Mouse (Mus musculus) stomach, embryonic 15.5 days (tissue): ENCODE measurements around the gene Got1. TPM values are rescaled to one million over a fixed set of nuclear protein-coding genes. Genes with fewer than 3 reads are reported as not detected.
A peak's percentile ranks its signal among the peaks of the same experiment; 100 is the strongest.

Source experiments
- ATAC-seq: fragments of 200-750 bp; cut with Nextera tagmentation; 2 replicates; pipeline ENCODE4 v1.8.0; 2017; ENCODE audit warnings: low read depth, moderate number of reproducible peaks, moderate TSS enrichment; ENCODE audit not compliant: insufficient read depth, low FRiP score
- H3K27ac ChIP-seq: fragments of 300-500 bp; sonication (generic); 2 replicates; pipeline ENCODE4 v1.5.1; 2015; ENCODE audit warnings: mild to moderate bottlenecking, inconsistent platforms
- H3K27me3 ChIP-seq: fragments of 300-500 bp; sonication (generic); replicated peaks from 2 replicates; pipeline ENCODE4 v1.6.1; 2015; ENCODE audit warnings: inconsistent platforms
- H3K36me3 ChIP-seq: fragments of 300-500 bp; sonication (generic); 2 replicates; pipeline ENCODE4 v1.6.1; 2015; ENCODE audit warnings: inconsistent platforms
- H3K4me1 ChIP-seq: fragments of 300-500 bp; sonication (generic); 2 replicates; pipeline ENCODE4 v1.6.1; 2015; ENCODE audit warnings: inconsistent platforms
- H3K4me2 ChIP-seq: fragments of 300-500 bp; sonication (generic); 2 replicates; pipeline ENCODE4 v1.6.1; 2015; ENCODE audit warnings: mild to moderate bottlenecking, inconsistent platforms
- H3K4me3 ChIP-seq: fragments of 300-500 bp; sonication (generic); replicated peaks from 2 replicates; pipeline ENCODE4 v1.5.1; 2015; ENCODE audit warnings: inconsistent platforms
- H3K9ac ChIP-seq: fragments of 300-500 bp; sonication (generic); 2 replicates; pipeline ENCODE4 v1.6.1; 2015; ENCODE audit warnings: inconsistent platforms
- H3K9me3 ChIP-seq: fragments of 300-500 bp; sonication (generic); 2 replicates; pipeline ENCODE4 v1.6.1; 2016; ENCODE audit warnings: inconsistent platforms
- WGBS: fragments of 180-500 bp; shearing (Covaris S2); methylation state at CpG from one replicate; pipeline ENCODE4 v1.1.7; 2015; 5-methylcytosine and 5-hydroxymethylcytosine counted together
- polyA plus RNA-seq: library from polyadenylated mRNA; unstranded; fragments of >200 nt; fragmentation: Nextera tagmentation; extraction: Ambion mirVana; gene quantifications from 2 replicates; pipeline ENCODE4 v1.2.1, GENCODE M21; 2015

Gene Got1
- 33.7 and 35.7 TPM in 2 replicates for polyA plus RNA-seq

DNA sequence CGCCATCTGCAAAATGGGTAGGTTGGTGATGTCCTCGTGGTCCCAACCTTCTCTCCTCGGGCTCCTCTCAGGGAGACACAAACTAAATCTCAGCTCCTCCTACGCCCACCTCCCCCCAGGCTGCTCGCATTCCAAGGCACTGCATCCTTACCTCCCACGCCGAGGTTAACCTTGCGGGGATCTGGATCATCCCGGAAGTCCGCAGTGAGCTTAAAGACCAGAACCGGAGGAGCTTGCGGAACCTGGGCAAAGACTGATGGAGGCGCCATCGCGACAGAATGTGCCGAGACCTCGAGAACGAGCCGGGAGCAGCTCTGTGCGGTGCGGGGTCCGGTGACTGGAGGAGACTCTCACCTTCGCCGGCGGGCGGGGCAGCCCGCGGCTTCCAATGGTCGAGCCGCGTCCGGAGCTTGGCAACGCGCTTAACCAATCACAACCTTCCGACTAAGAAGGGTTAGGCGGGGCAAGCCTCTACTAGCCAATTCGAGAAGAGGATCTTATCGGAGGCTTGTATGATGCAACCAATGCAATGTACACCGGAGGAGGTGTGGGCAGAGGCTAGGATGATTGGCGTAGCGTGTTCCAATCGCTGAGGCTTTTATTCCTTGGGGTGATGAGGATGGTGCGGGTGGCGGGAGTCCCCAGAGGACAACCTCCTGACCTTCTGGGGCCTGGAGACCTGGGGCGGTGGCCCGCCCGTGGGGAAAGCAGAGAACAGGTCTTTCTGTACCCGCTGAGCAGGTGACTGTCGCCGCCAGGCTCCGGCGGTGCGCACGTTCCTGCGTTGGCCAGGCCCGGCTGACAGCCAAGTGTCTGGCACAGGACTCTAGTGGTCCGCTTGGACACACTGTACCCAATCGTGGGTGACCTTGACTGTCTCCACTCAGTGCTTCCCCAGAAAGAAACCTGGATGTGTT is at the start of gene Got1:
TSS of gene Got1 (minus strand) at position 419 of the 917 bp plus-strand sequence.
- H3K27me3 ChIP-seq: no peaks in the 10 kb centered on the region
- no peaks in the 10 kb centered on the region for H3K36me3 ChIP-seq
- under 1% methylated on average over 58 of the region's 58 CpGs for WGBS
- peak; percentile 99 for ATAC-seq
- H3K4me3 ChIP-seq: peak within 1 kb of the TSS; percentile 73
- no peaks in the 10 kb centered on the region for H3K9me3 ChIP-seq
- H3K27ac ChIP-seq: peak within 1 kb of the TSS; percentile 57; the same call in 1 of the 2 replicates
- peaks cover 16% of the 10 kb centered on the region; the same call in 1 of the 2 replicates for H3K4me1 ChIP-seq
- H3K9ac ChIP-seq: peak within 1 kb of the TSS; percentile 52
- peak within 1 kb of the TSS; percentile 75 for H3K4me2 ChIP-seq

DNA sequence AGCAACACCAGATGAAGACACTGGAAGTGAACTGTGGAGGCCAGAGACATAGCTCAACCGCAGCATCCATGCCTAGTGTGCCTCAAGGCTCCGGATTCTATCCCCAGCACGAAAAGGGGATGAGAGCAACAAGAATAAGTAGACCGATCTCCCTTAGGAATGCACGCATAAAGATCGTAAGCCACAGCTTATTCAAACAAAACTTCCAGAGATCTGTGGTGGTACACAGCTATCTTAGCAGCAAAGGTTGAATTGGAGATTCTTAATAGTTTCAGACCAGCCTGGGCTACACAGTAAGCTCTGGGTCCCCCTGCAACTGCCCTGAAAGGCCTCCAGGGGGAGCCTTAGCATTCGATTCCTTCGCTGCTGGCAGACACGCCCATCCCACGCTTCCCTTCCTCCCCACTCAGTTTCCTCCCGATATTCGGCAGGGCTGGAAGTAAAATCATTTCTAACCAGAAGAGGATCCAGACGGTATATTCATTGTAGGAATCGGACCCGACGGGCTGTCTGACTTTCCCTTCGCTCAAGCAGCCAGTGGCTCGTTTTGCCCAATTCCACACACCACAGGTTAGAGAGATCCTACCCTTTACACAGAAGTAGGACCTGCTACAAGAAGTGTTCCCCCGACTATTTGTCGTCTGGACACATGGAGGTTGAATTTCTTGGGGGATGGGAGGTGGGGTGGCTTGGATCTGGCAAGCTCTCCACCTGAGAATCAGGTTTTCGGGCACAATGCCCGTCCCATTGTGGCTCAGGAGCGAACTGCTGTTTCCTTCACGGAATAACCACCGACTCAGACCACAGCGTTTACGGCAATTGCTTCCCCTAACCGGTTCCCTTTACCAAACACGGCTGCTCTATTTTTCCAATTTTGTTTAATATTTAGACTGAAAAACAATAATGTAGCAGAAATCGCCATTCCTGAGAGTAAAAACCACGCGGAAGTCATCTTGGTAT is 46.7 kb upstream of the Got1 start:
- no peaks in the 10 kb centered on the region for H3K36me3 ChIP-seq
- H3K4me1 ChIP-seq: 0 out of 2 replicates have a peak, but pooled peaks cover 4% of the 10 kb centered on the region
- peak overlapping the region; percentile 78 for H3K4me2 ChIP-seq
- H3K9ac ChIP-seq: no peak overlapping the region
- H3K4me3 ChIP-seq: peak overlapping the region; percentile 40
- peaks cover 31% of the 10 kb centered on the region; the same call in 1 of the 2 replicates for H3K27me3 ChIP-seq
- H3K27ac ChIP-seq: no peak overlapping the region
- WGBS: 12% methylated on average over 32 of the region's 32 CpGs
- no peaks in the 10 kb centered on the region for H3K9me3 ChIP-seq
- ATAC-seq: no peak; the same call in 1 of the 2 replicates

GRCm38 (mm10) chr19:43569133-43569532 is 44.7 kb upstream of the Got1 start:
- Histone ChIP-seq H3K9me3 (no peaks in the 10 kb centered on the region), H3K27me3 (peaks cover 20% of the 10 kb centered on the region; the same call in 1 of the 2 replicates), H3K27ac (no peak overlapping the region), H3K4me2 (no peak overlapping the region), H3K4me3 (no peak overlapping the region), H3K4me1 (0 out of 2 replicates have a peak, but pooled peaks cover 4% of the 10 kb centered on the region), H3K36me3 (no peaks in the 10 kb centered on the region), H3K9ac (no peak overlapping the region)
- no peak for ATAC-seq
- whole genome bisulfite sequencing: 63% methylated on average over 6 of the region's 6 CpGs

- Histone ChIP-seq H3K4me3 (no peak overlapping the region), H3K36me3 (no peaks in the 10 kb centered on the region), H3K4me2 (no peak overlapping the region), H3K27ac (no peak overlapping the region), H3K27me3 (peaks cover 15% of the 10 kb centered on the region; the same call in 1 of the 2 replicates), H3K9me3 (no peaks in the 10 kb centered on the region), H3K9ac (no peak overlapping the region), H3K4me1 (0 out of 2 replicates have a peak, but pooled peaks cover 4% of the 10 kb centered on the region)
- no peak for ATAC-seq
- 51% methylated on average over 9 of the region's 9 CpGs for whole genome bisulfite sequencing
Measured at GRCm38 (mm10) chr19:43568298-43568697, 43.9 kb upstream of the Got1 start.

GRCm38 (mm10) chr19:43563166-43563565 is 38.8 kb upstream of the Got1 start:
- Histone ChIP-seq H3K9me3 (no peaks in the 10 kb centered on the region), H3K36me3 (no peaks in the 10 kb centered on the region), H3K4me3 (no peak overlapping the region), H3K4me1 (no peaks in the 10 kb centered on the region), H3K9ac (no peak overlapping the region), H3K4me2 (no peak overlapping the region), H3K27ac (no peak overlapping the region), H3K27me3 (no peaks in the 10 kb centered on the region; the same call in 1 of the 2 replicates)
- WGBS: 44% methylated on average over 5 of the region's 5 CpGs
- no peak for ATAC-seq

- 87% methylated on average over 4 of the region's 4 CpGs for WGBS
- Histone ChIP-seq H3K4me1 (no peaks in the 10 kb centered on the region), H3K27me3 (no peaks in the 10 kb centered on the region; the same call in 1 of the 2 replicates), H3K27ac (no peak overlapping the region), H3K4me2 (no peak overlapping the region), H3K9me3 (no peaks in the 10 kb centered on the region), H3K9ac (no peak overlapping the region), H3K36me3 (no peaks in the 10 kb centered on the region), H3K4me3 (no peak overlapping the region)
- no peak for ATAC-seq
Measured at GRCm38 (mm10) chr19:43561841-43562240, 37.4 kb upstream of the Got1 start.

DNA sequence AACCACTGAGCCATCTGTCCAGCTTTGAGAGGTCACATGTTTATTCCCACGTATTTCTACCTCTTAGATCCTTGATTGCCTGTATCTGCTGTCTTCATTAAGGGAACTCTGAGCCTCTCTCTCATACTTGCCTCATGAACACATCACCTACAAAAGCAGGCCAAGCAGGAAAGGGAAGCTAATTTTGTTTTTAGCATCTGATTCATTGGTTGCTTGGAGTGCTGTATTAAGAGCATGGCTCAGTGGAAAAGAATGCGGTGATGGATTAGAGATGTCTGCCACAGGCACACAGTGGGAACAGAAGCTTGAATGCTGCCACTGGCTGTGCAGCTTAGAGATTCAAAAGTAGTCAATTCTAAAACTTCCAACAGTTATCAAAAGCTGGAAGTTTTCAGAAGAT is 35.8 kb upstream of the Got1 start:
- no peaks in the 10 kb centered on the region for H3K4me1 ChIP-seq
- no peak overlapping the region for H3K9ac ChIP-seq
- WGBS: 76% methylated on average over 2 of the region's 2 CpGs

DNA sequence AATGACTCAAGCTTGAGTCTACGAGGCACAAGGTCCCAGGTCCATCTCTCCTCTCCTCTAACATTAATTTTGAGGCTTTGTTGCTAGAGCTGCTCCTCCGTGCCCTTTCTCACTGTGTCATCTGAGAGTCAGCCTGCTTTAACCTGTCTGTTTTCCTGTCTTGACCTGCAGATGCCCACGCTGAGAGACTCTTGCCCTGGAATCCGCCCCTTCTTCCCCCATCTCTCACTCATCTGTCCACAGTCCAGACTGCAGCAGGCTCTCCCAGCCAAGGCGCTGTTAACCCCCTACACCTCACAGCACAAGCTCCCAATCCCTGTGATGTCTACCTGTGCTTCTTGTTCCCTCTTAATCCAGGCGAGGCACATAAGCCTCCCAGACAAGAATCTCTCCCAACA is 27.1 kb upstream of the Got1 start:
- Histone ChIP-seq H3K27ac (no peak overlapping the region), H3K4me3 (no peak overlapping the region), H3K9me3 (no peaks in the 10 kb centered on the region), H3K4me1 (0 out of 2 replicates have a peak, but pooled peaks cover 3% of the 10 kb centered on the region), H3K4me2 (no peak overlapping the region), H3K27me3 (peaks cover 6% of the 10 kb centered on the region; the same call in 1 of the 2 replicates), H3K36me3 (no peaks in the 10 kb centered on the region), H3K9ac (no peak overlapping the region)
- 57% methylated on average over 6 of the region's 6 CpGs for WGBS
- no peak for ATAC-seq

More for the DNA sequence above, 35.8 kb upstream of the Got1 start:
- no peak for ATAC-seq
- H3K36me3 ChIP-seq: no peaks in the 10 kb centered on the region
- no peak overlapping the region for H3K27ac ChIP-seq
- H3K4me3 ChIP-seq: no peak overlapping the region
- H3K9me3 ChIP-seq: no peaks in the 10 kb centered on the region
- H3K4me2 ChIP-seq: no peak overlapping the region
- no peaks in the 10 kb centered on the region for H3K27me3 ChIP-seq

DNA sequence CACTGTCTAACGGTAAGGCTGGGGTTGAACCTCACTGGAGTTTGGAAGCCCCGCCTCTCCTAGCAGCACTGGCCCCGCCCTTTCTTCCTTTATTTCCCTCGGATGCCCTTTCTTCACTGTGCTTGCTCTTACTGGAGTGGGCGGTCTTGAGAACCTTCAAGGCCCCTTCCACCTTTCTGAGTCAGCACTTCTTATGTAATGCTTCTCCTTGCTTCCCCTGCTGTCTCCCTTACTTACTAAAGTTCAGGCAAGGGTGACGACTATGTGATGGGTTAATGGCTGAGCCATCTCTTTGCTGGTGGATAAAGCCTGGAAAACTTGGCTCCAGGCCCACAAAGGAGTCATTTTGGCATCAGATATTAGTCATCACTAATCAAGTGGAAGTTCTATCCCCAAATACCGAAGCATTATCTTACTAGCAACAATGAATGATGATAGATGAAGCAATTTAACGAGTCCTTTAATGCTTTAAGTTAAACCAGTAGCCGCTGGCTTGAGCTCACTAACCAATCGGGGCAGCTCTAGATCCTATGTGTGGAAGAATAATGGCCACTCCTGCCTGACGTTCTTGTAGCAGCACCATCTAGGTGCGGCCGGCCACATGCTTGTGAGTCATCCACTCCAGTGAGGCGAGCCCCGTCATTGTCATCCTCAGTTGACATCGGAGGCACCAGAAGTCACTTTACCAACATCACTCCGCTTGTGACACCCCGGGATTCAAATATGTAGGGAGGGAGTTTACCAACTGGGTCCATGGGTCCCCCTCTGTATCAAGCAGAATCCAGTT is 26.5 kb upstream of the Got1 start:
- no peaks in the 10 kb centered on the region for H3K36me3 ChIP-seq
- no peak overlapping the region for H3K27ac ChIP-seq
- no peak overlapping the region for H3K4me2 ChIP-seq
- H3K9ac ChIP-seq: no peak overlapping the region
- H3K4me3 ChIP-seq: no peak overlapping the region
- 78% methylated on average over 18 of the region's 18 CpGs for WGBS
- no peak for ATAC-seq
- H3K27me3 ChIP-seq: peaks cover 10% of the 10 kb centered on the region; the same call in 1 of the 2 replicates
- 0 out of 2 replicates have a peak, but pooled peaks cover 8% of the 10 kb centered on the region for H3K4me1 ChIP-seq
- H3K9me3 ChIP-seq: no peaks in the 10 kb centered on the region

GRCm38 (mm10) chr19:43548060-43548459 is 23.7 kb upstream of the Got1 start:
- 76% methylated on average over 5 of the region's 5 CpGs for WGBS
- Histone ChIP-seq H3K4me2 (no peak overlapping the region), H3K4me3 (no peak overlapping the region), H3K27me3 (peaks cover 10% of the 10 kb centered on the region; the same call in 1 of the 2 replicates), H3K36me3 (no peaks in the 10 kb centered on the region), H3K9me3 (no peaks in the 10 kb centered on the region), H3K27ac (no peak overlapping the region), H3K4me1 (0 out of 2 replicates have a peak, but pooled peaks cover 8% of the 10 kb centered on the region), H3K9ac (no peak overlapping the region)
- 0 out of 2 replicates have a peak, but pooled peaks have one; percentile 10 for ATAC-seq
